8 mouse cellular contexts compared by ENCODE assay signal in the genomic region with DNA sequence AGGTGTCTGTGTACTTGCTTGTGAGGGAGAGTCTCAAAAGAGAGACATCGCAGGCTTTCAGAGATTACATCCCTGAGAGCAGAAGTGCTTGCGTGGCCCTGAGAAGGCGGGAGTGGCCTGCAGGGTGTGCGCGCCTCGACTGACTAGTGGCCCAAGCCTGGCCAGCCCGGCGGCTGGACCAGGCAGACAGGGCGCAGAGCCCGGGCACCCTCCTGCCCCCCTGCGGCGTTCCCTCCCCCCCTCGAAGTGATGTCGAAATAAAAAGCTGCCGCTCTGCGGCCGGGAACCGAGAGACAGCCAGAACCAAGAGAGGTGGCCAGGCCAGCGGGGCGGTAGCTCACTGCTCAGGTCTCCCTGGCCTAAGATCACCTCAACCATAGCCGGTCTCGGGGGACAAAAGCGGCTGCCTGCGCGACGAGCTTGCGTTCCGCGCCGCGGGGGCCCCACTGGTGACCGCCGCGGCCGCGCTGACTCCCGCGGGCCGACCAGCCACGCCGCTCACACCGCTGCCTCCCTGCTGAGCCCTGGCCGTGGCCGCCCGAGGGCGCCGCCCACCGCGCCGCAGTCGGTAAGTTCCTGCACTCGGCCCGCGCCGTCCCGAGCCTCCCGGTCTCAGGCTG. TPM values are rescaled to one million over a fixed set of nuclear protein-coding genes. Genes with fewer than 3 reads are reported as not detected.
DNase-seq lines count a peak whose midpoint lies in the region; ATAC-seq and TF ChIP-seq lines count a peak whose summit lies in the region.

A gene (plus strand): TSS at position 459 of the 620 bp plus-strand sequence.

- peaks cover 9% of the 10 kb centered on the region for H3K4me1 ChIP-seq in lung, adult 2 months (ENCODE audit: control insufficient read depth, insufficient read depth, low read length)
- peaks cover 61% of the 10 kb centered on the region for H3K4me1 ChIP-seq in forebrain, embryonic 10.5 days
- peaks cover 46% of the 10 kb centered on the region for H3K4me1 ChIP-seq in hindbrain, embryonic 12.5 days
- H3K4me1 ChIP-seq in liver, embryonic 13.5 days (replicated peaks): peaks cover 75% of the 10 kb centered on the region
- peaks cover 19% of the 10 kb centered on the region for H3K4me1 ChIP-seq in neural tube, embryonic 14.5 days (ENCODE audit: control insufficient read depth, insufficient read depth, low read length)

- 1% methylated on average over 57 of the region's 57 CpGs for WGBS in lung, adult 2 months
- WGBS in forebrain, embryonic 10.5 days: 1% methylated on average over 57 of the region's 57 CpGs
- 1% methylated on average over 54 of the region's 57 CpGs for WGBS in hindbrain, embryonic 12.5 days
- 4% methylated on average over 57 of the region's 57 CpGs for WGBS in liver, embryonic 13.5 days (ENCODE audit: insufficient replicate concordance)
- WGBS in neural tube, embryonic 14.5 days: under 1% methylated on average over 54 of the region's 57 CpGs

- peak within 1 kb of the TSS; percentile 53 for H3K9ac ChIP-seq in hindbrain, embryonic 12.5 days
- H3K9ac ChIP-seq in liver, embryonic 13.5 days: peak within 1 kb of the TSS; percentile 55
- 0 out of 2 replicates have a peak within 1 kb of the TSS, but pooled peaks have one; percentile 21 for H3K9ac ChIP-seq in neural tube, embryonic 14.5 days (replicated peaks; ENCODE audit: low read depth, low read length)

- H3K36me3 ChIP-seq in forebrain, embryonic 10.5 days (replicated peaks): no peaks in the 10 kb centered on the region
- H3K36me3 ChIP-seq in hindbrain, embryonic 12.5 days: no peaks in the 10 kb centered on the region
- no peaks in the 10 kb centered on the region for H3K36me3 ChIP-seq in liver, embryonic 13.5 days
- no peaks in the 10 kb centered on the region for H3K36me3 ChIP-seq in neural tube, embryonic 14.5 days (ENCODE audit: control insufficient read depth, insufficient read depth, low read length)

- H3K27me3 ChIP-seq in forebrain, embryonic 10.5 days (ENCODE audit: poor library complexity, severe bottlenecking): peaks cover 100% of the 10 kb centered on the region
- peaks cover 99% of the 10 kb centered on the region for H3K27me3 ChIP-seq in hindbrain, embryonic 12.5 days
- H3K27me3 ChIP-seq in liver, embryonic 13.5 days: peaks cover 100% of the 10 kb centered on the region
- peaks cover 72% of the 10 kb centered on the region for H3K27me3 ChIP-seq in neural tube, embryonic 14.5 days (ENCODE audit: control insufficient read depth, insufficient read depth, low read length)

- TF ChIP-seq POLR2A in lung, adult 2 months (IDR thresholded peaks at IDR 0.05; ENCODE audit: borderline replicate concordance, extremely low read depth, low read depth, low read length): peak; percentile 49; the same call in 1 of the 2 replicates

- peak within 1 kb of the TSS; percentile 48; the same call in 1 of the 2 replicates for H3K27ac ChIP-seq in forebrain, embryonic 10.5 days
- H3K27ac ChIP-seq in hindbrain, embryonic 12.5 days: peak within 1 kb of the TSS; percentile 53
- no peak within 1 kb of the TSS for H3K27ac ChIP-seq in liver, embryonic 13.5 days
- H3K27ac ChIP-seq in neural tube, embryonic 14.5 days (ENCODE audit: low read depth, low read length): no peak within 1 kb of the TSS

- H3K9me3 ChIP-seq in forebrain, embryonic 10.5 days: no peaks in the 10 kb centered on the region
- no peaks in the 10 kb centered on the region for H3K9me3 ChIP-seq in hindbrain, embryonic 12.5 days (replicated peaks)
- no peaks in the 10 kb centered on the region for H3K9me3 ChIP-seq in liver, embryonic 13.5 days (replicated peaks)
- H3K9me3 ChIP-seq in neural tube, embryonic 14.5 days (ENCODE audit: control insufficient read depth, low read length): no peaks in the 10 kb centered on the region

- peak within 1 kb of the TSS; percentile 73 for H3K4me3 ChIP-seq in lung, adult 2 months (replicated peaks; ENCODE audit: extremely low read depth, low read depth, low read length)
- peak within 1 kb of the TSS; percentile 48 for H3K4me3 ChIP-seq in forebrain, embryonic 10.5 days
- peak within 1 kb of the TSS; percentile 36 for H3K4me3 ChIP-seq in hindbrain, embryonic 12.5 days
- peak within 1 kb of the TSS; percentile 52 for H3K4me3 ChIP-seq in liver, embryonic 13.5 days (replicated peaks)
- H3K4me3 ChIP-seq in neural tube, embryonic 14.5 days (ENCODE audit: low read depth, low read length): peak within 1 kb of the TSS; percentile 20; the same call in 1 of the 2 replicates

- peak; percentile 57 for DNase-seq in lung, adult 2 months
- DNase-seq in lung, postnatal 10 days: no peak
- peak; percentile 34 for DNase-seq in forebrain, embryonic 10.5 days (ENCODE audit: extremely low spot score, low spot score)
- DNase-seq in liver, embryonic 13.5 days: no peak
- no peak for DNase-seq in ovary, adult 18-20 months (ENCODE audit: low spot score)

- peak within 1 kb of the TSS; percentile 60 for H3K4me2 ChIP-seq in hindbrain, embryonic 12.5 days (replicated peaks)
- H3K4me2 ChIP-seq in liver, embryonic 13.5 days: peak within 1 kb of the TSS; percentile 71
- H3K4me2 ChIP-seq in neural tube, embryonic 14.5 days (ENCODE audit: low read depth, low read length): peak within 1 kb of the TSS; percentile 35

- no peak for ATAC-seq in hindbrain, embryonic 12.5 days (ENCODE audit: low FRiP score)
- no peak for ATAC-seq in liver, embryonic 13.5 days (ENCODE audit: low read depth)
- no peak for ATAC-seq in neural tube, embryonic 14.5 days (ENCODE audit: low read depth)
- ATAC-seq in erythroblast, adult 5-6 weeks (replicated peaks; ENCODE audit: low FRiP score, poor library complexity, severe bottlenecking): no peak

- TF ChIP-seq CTCF in lung, adult 2 months (IDR thresholded peaks at IDR 0.05; ENCODE audit: insufficient read depth, low read length): no peak

RNA-seq across cellular contexts. Expression of the gene that starts here (rescaled TPM):
- 184 and 333 TPM in 2 replicates for polyA plus RNA-seq in lung, adult 2 months (2012; rRNA removed)
- 18.2 and 19.6 TPM in 2 replicates for polyA plus RNA-seq in forebrain, embryonic 10.5 days (2016; fragmentation: Nextera tagmentation; extraction: Ambion mirVana)
- polyA plus RNA-seq in hindbrain, embryonic 12.5 days (2016; fragmentation: Nextera tagmentation; extraction: Ambion mirVana): 29.4 and 43.6 TPM in 2 replicates
- polyA plus RNA-seq in liver, embryonic 13.5 days (2015; fragmentation: Nextera tagmentation; extraction: Ambion mirVana): 6.9 and 7.4 TPM in 2 replicates
- polyA plus RNA-seq in neural tube, embryonic 14.5 days (2014; fragmentation: Nextera tagmentation; extraction: Ambion mirVana): 5.4 and 7.6 TPM in 2 replicates
- total RNA-seq in erythroblast, adult 5-6 weeks (2015; ENCODE audit: low replicate concordance): 3.8 and 9.4 TPM in 2 replicates
- total RNA-seq in erythroblast, adult 5-6 weeks (2017; ENCODE audit: low replicate concordance): 4.4 and 7.9 TPM in 2 replicates

Comparison
In these comparisons a context has a peak if more than half of its experiments do, and no peak if none do; other contexts are left out.
1. DNase-seq: peak in lung, adult 2 months (single experiment) and forebrain, embryonic 10.5 days (single experiment); none in lung, postnatal 10 days (single experiment), liver, embryonic 13.5 days (single experiment) and ovary, adult 18-20 months (single experiment).
2. H3K4me3 ChIP-seq: peak in every context shown above with its lines; median percentile 73 in lung, adult 2 months; 52 in liver, embryonic 13.5 days; 48 in forebrain, embryonic 10.5 days; 36 in hindbrain, embryonic 12.5 days; 20 in neural tube, embryonic 14.5 days.
3. H3K27ac ChIP-seq: peak in forebrain, embryonic 10.5 days (single experiment) and hindbrain, embryonic 12.5 days (single experiment); none in liver, embryonic 13.5 days (single experiment) and neural tube, embryonic 14.5 days (single experiment).
4. Peak in every context shown above with its lines, with median percentiles within 50 percentile points of each other: H3K4me2 ChIP-seq and H3K9ac ChIP-seq.